Mouse (Mus musculus): Measurements from ENCODE around the gene Pgpep1l.

DNA sequence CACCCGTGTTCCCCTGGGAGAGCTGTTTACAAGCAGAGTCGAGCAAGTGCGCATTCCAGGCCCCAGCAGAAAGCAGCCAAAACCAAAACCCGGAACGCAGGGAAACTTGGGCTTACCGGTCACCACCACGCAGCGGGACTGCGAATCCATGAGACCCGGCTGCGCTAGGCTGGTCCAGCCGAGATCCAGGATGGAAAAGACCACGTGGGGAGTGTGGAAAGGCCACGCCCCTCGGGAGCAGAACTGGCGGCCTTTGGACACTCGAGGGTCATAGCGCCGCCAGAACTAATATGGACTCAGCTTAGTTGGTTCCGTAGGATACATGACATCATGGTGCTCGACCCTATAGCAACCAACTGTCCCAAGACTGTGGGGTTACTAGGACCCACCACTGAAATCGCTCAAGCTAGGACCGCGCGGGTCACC, at the start of gene Pgpep1l:
- TF ChIP-seq POLR2A (IDR thresholded peaks at IDR 0.05; ENCODE audit: insufficient read length, low read depth) (peak; percentile 24), USF1 (IDR thresholded peaks at IDR 0.05; ENCODE audit: low read depth) (no peak), MYOG (IDR thresholded peaks at IDR 0.05; ENCODE audit: control insufficient read depth in 1 of 3, insufficient read depth in 1 of 3, insufficient read length in 2 of 3, low read depth in 2 of 3) (peak; percentile 45 to 87 (median 76)), CEBPB (IDR thresholded peaks at IDR 0.05; ENCODE audit: insufficient read depth, poor library complexity, severe bottlenecking) (no peak), E2F4 (IDR thresholded peaks at IDR 0.05; ENCODE audit: insufficient read depth) (no peak)
